Mouse (Mus musculus) MEL-GATA-1-ER (cell line): ENCODE measurements around the gene Trim62.

ENCODE experiments used
- DNase-seq: peaks from one replicate; pipeline ENCODE4 v3.0.0-alpha.2; 2012; ENCODE audit warnings: low read depth; ENCODE audit errors: extremely low read depth

The Trim62 gene

DNA sequence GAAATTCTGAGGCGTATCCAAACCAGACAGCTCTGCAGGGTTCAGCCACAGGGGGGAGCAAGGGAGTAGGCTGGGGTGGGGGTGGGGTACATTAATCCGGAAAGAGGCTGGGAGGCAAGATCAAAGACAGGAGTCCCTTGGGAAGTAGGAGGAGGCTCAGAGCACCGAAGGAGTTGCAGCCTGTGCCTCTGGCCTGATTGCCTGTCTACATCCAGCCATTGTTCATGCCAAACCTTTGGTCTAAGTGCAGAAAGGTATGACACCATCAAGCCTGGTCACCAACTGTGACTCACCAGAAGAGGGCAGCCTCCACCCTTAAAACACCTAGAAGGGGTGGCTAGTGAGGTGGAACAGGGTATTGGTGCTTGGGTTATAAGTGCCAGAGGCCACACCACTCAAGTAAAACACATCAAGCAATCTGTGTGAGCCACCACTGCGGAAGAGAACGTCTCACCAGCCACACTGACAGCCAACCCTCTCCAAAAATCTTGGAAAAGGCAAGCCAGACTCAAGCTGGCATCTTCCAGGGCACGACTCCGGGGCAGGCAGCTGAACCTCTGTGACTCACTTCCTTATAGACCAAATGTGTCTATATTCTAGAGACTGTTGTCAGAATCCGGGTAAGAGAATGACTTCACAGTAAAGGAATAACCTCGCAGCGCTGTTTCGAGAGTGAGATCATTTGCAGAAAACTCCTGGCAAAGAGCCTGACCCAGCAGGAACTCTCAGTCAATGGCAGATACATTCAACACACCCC, 74.0 kb downstream of the Trim62 start:
- peak; percentile 59 for DNase-seq

DNA sequence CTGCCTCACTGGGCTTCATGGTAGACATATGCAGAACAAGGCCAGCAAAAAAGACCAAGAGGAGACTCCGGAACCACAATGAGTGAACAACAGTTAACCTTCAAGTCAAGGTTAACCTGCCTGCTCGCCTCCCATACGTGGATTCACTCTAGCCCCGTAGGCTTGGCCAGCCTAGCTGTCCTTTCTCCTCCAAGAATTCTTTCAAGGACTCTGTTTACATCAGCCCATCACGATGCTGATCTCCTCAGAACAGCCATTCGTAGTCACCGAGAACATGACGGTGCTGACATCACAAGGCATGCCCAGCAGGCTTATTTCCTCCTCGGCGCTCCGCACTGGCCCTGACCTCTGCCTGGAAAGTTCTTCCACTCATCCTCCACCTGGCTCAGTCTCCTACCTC, 74.8 kb downstream of the Trim62 start:
- DNase-seq: no peak

DNA sequence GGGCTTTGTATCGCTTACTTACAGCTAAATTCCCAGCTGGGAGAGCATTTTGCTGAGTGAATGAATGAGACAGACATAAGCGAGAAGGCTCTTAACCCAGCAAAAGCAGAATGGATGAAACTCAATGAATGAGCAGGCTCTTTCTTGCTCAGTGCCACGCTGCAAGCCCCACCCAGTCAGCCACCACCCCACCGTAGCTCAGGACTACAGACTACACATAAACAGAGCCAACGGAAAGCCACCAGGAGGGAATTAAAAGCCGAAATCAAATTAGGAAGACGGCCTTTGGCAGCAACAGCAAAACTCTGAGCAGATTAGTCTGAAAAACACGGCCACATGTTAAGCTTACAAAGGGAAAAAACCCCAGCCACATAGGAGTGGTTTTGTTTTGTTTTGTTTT, 75.5 kb downstream of the Trim62 start:
- DNase-seq: no peak

DNA sequence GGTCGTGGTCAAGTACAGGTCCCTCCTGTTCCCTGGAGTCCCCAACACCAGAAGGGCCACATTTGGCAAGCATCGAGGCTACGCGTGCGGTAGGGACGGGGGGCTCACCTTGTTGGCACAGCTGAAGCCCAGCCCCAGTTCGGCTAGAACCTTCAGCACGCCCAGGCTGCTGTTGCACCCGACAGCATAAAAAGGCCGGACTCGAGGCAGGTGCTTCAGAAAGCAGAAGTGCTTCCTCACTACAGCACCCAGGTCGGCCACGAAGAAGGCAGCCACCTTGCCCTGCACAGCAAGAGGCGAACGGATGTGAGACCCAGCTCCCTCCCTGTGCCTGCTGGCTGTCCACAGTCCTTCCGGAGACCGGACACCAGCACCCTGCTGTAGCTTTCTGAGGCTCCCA, 76.3 kb downstream of the Trim62 start:
- no peak for DNase-seq
